Mouse (Mus musculus) lung, postnatal 4 days (tissue): ENCODE results near the gene Cald1.

Experiments
- DNase-seq, 2 experiments: peaks; one replicate each; pipeline ENCODE4 v3.0.0; 2021

The Cald1 gene

GRCm38 (mm10) chr6:34671355-34671754 is 73.1 kb downstream of the Cald1 start:
- DNase-seq, result no peak

GRCm38 (mm10) chr6:34674416-34674815 is 76.1 kb downstream of the Cald1 start:
- no peak for DNase-seq

GRCm38 (mm10) chr6:34674897-34675296 is 76.6 kb downstream of the Cald1 start:
- DNase-seq, result peak; percentile 34 to 41

- no peak for DNase-seq
Measured at GRCm38 (mm10) chr6:34682126-34682525, 83.8 kb downstream of the Cald1 start.

GRCm38 (mm10) chr6:34684886-34685285 is 86.6 kb downstream of the Cald1 start:
- DNase-seq, result peak; percentile 39 to 56

GRCm38 (mm10) chr6:34688971-34689370 is 90.7 kb downstream of the Cald1 start:
- no peak for DNase-seq

- no peak for DNase-seq
Measured at GRCm38 (mm10) chr6:34691416-34691815, 93.1 kb downstream of the Cald1 start.

- DNase-seq, result no peak
Measured at GRCm38 (mm10) chr6:34694096-34694495, 95.8 kb downstream of the Cald1 start.

GRCm38 (mm10) chr6:34703421-34704120 is 105.3 kb downstream of the Cald1 start:
- no peak for DNase-seq

- no peak for DNase-seq
Measured at GRCm38 (mm10) chr6:34707521-34707920, 109.2 kb downstream of the Cald1 start.

GRCm38 (mm10) chr6:34708650-34709265 is 110.5 kb downstream of the Cald1 start:
- DNase-seq, result peak; percentile 85 to 90

- peak; percentile 73 to 84 for DNase-seq
Measured at GRCm38 (mm10) chr6:34709289-34709688, 111.0 kb downstream of the Cald1 start.

- no peak for DNase-seq
Measured at GRCm38 (mm10) chr6:34709946-34710682, 111.8 kb downstream of the Cald1 start.

GRCm38 (mm10) chr6:34710848-34711247 is 112.5 kb downstream of the Cald1 start:
- no peak for DNase-seq

- no peak for DNase-seq
Measured at GRCm38 (mm10) chr6:34711620-34712019, 113.3 kb downstream of the Cald1 start.

GRCm38 (mm10) chr6:34713169-34713568 is 114.9 kb downstream of the Cald1 start:
- no peak for DNase-seq

- DNase-seq, result no peak
Measured at GRCm38 (mm10) chr6:34713777-34714176, 115.5 kb downstream of the Cald1 start.

- no peak for DNase-seq
Measured at GRCm38 (mm10) chr6:34714612-34715011, 116.3 kb downstream of the Cald1 start.

- no peak for DNase-seq
Measured at GRCm38 (mm10) chr6:34716206-34716887, 118.0 kb downstream of the Cald1 start.

- DNase-seq, result peak in 1 of 2 experiments; percentile 57
Measured at GRCm38 (mm10) chr6:34716888-34717635, 118.8 kb downstream of the Cald1 start.

- DNase-seq, result no peak
Measured at GRCm38 (mm10) chr6:34717651-34718050, 119.4 kb downstream of the Cald1 start.

GRCm38 (mm10) chr6:34719141-34719680 is 120.9 kb downstream of the Cald1 start:
- DNase-seq, result no peak
